In the genomic region with DNA sequence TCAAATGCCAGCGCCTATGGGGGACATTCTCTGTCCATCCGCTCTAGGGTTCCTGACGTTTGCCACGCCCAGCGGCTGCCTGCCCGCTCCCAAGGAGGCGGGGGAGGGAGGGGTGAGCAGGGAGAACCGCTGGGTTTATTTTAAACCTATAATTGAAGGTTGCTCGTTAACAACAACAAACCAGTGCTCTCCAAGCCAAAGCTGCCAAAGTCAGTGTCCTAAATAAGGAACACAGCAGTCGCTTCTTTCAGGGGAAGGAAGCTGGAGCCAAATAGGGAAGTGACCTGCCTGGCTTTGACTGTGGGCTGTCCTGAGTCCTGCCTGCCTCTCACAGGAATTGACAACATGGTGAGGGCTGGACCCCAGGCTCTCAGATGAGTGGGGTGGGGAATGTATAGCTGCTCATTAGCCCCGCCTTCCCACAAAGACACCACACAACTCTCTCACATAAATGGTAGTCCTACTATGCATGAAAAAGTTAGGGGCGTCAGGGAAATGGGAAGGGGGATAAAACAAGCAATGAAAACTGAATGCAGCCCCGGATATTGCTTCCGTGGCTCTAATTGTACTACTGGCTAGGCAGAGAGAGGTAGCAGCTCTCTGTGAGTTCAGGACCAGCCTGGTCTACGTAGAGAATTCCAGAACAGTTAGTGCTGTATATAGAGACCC, we compare ENCODE assay signal across 12 mouse cellular contexts. TPM values are rescaled to one million over a fixed set of nuclear protein-coding genes. Genes with fewer than 3 reads are reported as not detected.
DNase-seq lines count a peak whose midpoint lies in the region; ATAC-seq and TF ChIP-seq lines count a peak whose summit lies in the region.
"Had no signal": no experiment of that assay in that cellular context is flagged by ENCODE, and none has a peak within 500 bp of the region (broad histone marks: within the 10 kb centered on the region; RNA-seq: fewer than 3 reads in every experiment).

No protein-coding gene starts in this region.

- H3K9ac ChIP-seq in heart, embryonic 12.5 days: no peak overlapping the region
- H3K9ac ChIP-seq: embryonic facial prominence, embryonic 13.5 days; lung, embryonic 14.5 days had no signal

- peak; percentile 52 for DNase-seq in heart, adult 8-10 months (ENCODE audit: low spot score)
- no peak for DNase-seq in adipocyte (ENCODE audit: low spot score)
- DNase-seq in layer of hippocampus, adult 18-20 months (ENCODE audit: low spot score in 2 of 2): no peak
- DNase-seq in neural tube, embryonic 10.5 days (ENCODE audit: extremely low spot score, low spot score): no peak
- DNase-seq: cerebellum, adult 18-20 months; lung, embryonic 14.5 days had no signal

- 68% methylated on average over 15 of the region's 15 CpGs for WGBS in heart, embryonic 12.5 days

- ATAC-seq in heart, embryonic 12.5 days (ENCODE audit: insufficient number of reproducible peaks, low FRiP score): no peak
- peak; percentile 74 for ATAC-seq in granulocyte monocyte progenitor cell, adult 5-6 weeks (replicated peaks; ENCODE audit: poor library complexity, severe bottlenecking)
- peak; percentile 73 for ATAC-seq in megakaryocyte, adult 5-6 weeks (ENCODE audit: poor library complexity, severe bottlenecking)

- no peaks in the 10 kb centered on the region for H3K27me3 ChIP-seq in heart, embryonic 12.5 days (replicated peaks)
- H3K27me3 ChIP-seq in E14TG2a.4 (ENCODE audit: insufficient read depth, low read length): peaks cover 12% of the 10 kb centered on the region; the same call in 1 of the 2 replicates
- H3K27me3 ChIP-seq: CH12.LX; embryonic facial prominence, embryonic 13.5 days had no signal

- no peak overlapping the region for H3K27ac ChIP-seq in heart, embryonic 12.5 days (ENCODE audit: poor library complexity, severe bottlenecking)
- H3K27ac ChIP-seq: embryonic facial prominence, embryonic 13.5 days had no signal

- H3K4me1 ChIP-seq in heart, embryonic 12.5 days (replicated peaks): peaks cover 8% of the 10 kb centered on the region
- H3K4me1 ChIP-seq in E14TG2a.4 (replicated peaks; ENCODE audit: low read depth, low read length): peaks cover 30% of the 10 kb centered on the region

- H3K4me3 ChIP-seq in heart, embryonic 12.5 days: no peak overlapping the region
- 0 out of 2 replicates have a peak overlapping the region, but pooled peaks have one; percentile 20 for H3K4me3 ChIP-seq in E14TG2a.4 (replicated peaks; ENCODE audit: low read length)
- H3K4me3 ChIP-seq: embryonic facial prominence, embryonic 13.5 days had no signal

- no peaks in the 10 kb centered on the region; the same call in 1 of the 2 replicates for H3K9me3 ChIP-seq in heart, embryonic 12.5 days (replicated peaks)
- no peaks in the 10 kb centered on the region for H3K9me3 ChIP-seq in E14TG2a.4 (ENCODE audit: low read length)
- H3K9me3 ChIP-seq: embryonic facial prominence, embryonic 13.5 days had no signal

- no peak overlapping the region for H3K4me2 ChIP-seq in heart, embryonic 12.5 days
- H3K4me2 ChIP-seq: embryonic facial prominence, embryonic 13.5 days; lung, embryonic 14.5 days had no signal

- no peak for TF ChIP-seq CTCF in E14TG2a.4 (conservative IDR thresholded peaks at IDR 0.05; ENCODE audit: low read length)

- H3K36me3 ChIP-seq in heart, embryonic 12.5 days: no peaks in the 10 kb centered on the region
- H3K36me3 ChIP-seq in E14TG2a.4 (ENCODE audit: insufficient read depth, low read length): no peaks in the 10 kb centered on the region
- H3K36me3 ChIP-seq: embryonic facial prominence, embryonic 13.5 days had no signal

RNA-seq across cellular contexts. Expression of a gene that starts 34.6 kb away (rescaled TPM):
- total RNA-seq in heart, adult 8-10 months (2022): 10 to 100 TPM; 36.3 to 44.8 (median 42.9) TPM
- polyA plus RNA-seq in heart, embryonic 12.5 days (2016; fragmentation: Nextera tagmentation; extraction: Ambion mirVana): 124 and 130 TPM in 2 replicates
- total RNA-seq in granulocyte monocyte progenitor cell, adult 5-6 weeks (2014; fragmentation: Nextera tagmentation): 144 and 158 TPM in 2 replicates
- 263 and 333 TPM in 2 replicates for total RNA-seq in granulocyte monocyte progenitor cell, adult 5-6 weeks (2017)
- 96.5 and 104 TPM in 2 replicates for total RNA-seq in megakaryocyte, adult 5-6 weeks (2015)
- 126 and 148 TPM in 2 replicates for total RNA-seq in megakaryocyte, adult 5-6 weeks (2017)
- 10 to 100 TPM; 82.1 to 93.6 TPM for total RNA-seq in layer of hippocampus, adult 18-20 months (2021)
